Mouse (Mus musculus) lung, adult 2 months (tissue): ENCODE measurements at regions not wholly inside any gene's neighbourhood (a gene's known extent, or its start where the extent isn't known, plus 50 kb on each side); places are given as distances from the start of the nearest gene placed in this dataset.

Source experiments
- CTCF ChIP-seq: fragments of 200-500 bp; IDR thresholded peaks from 2 replicates; pipeline ENCODE4 v1.5.1; 2011; ENCODE audit warnings: mild to moderate bottlenecking, low read length, control low read depth; ENCODE audit not compliant: insufficient read depth
- POLR2A ChIP-seq: fragments of 200-500 bp; IDR thresholded peaks from 2 replicates; pipeline ENCODE4 v1.6.1; 2011; ENCODE audit warnings: low read depth, mild to moderate bottlenecking, control low read depth, low read length, borderline replicate concordance; ENCODE audit errors: extremely low read depth

- TF ChIP-seq CTCF: no peak
- no peak for TF ChIP-seq POLR2A
These were observed 1238.7 kb upstream of the Gm7489 start for GRCm38 (mm10) chr15:52645961-52646360.
